Mouse (Mus musculus) intestine, embryonic 14.5 days (tissue): ENCODE results near the gene Grxcr1. TPM values are rescaled to one million over a fixed set of nuclear protein-coding genes. Genes with fewer than 3 reads are reported as not detected.

ENCODE experiments used
- ATAC-seq: fragments of 200-750 bp; cut with Nextera tagmentation; replicated peaks from 2 replicates; pipeline ENCODE4 v1.8.0; 2017; ENCODE audit warnings: low read depth, moderate number of reproducible peaks, moderate TSS enrichment, moderate library complexity; ENCODE audit not compliant: low FRiP score, low TSS enrichment
- DNase-seq: peaks from one replicate; pipeline ENCODE4 v3.0.0-alpha.2; 2018; ENCODE audit warnings: low spot score
- H3K27ac ChIP-seq: fragments of 300-500 bp; sonication (generic); 2 replicates; pipeline ENCODE4 v1.5.1; 2014; ENCODE audit warnings: low read depth, mild to moderate bottlenecking, control low read depth
- H3K27me3 ChIP-seq: fragments of 300-500 bp; sonication (generic); replicated peaks from 2 replicates; pipeline ENCODE4 v1.6.1; 2014; ENCODE audit warnings: low read length, control low read depth; ENCODE audit not compliant: control insufficient read depth, insufficient read depth
- H3K36me3 ChIP-seq: fragments of 300-500 bp; sonication (generic); 2 replicates; pipeline ENCODE4 v1.6.1; 2014; ENCODE audit warnings: low read length, control low read depth; ENCODE audit not compliant: control insufficient read depth, insufficient read depth
- H3K4me1 ChIP-seq: fragments of 300-500 bp; sonication (generic); replicated peaks from 2 replicates; pipeline ENCODE4 v1.6.1; 2014; ENCODE audit warnings: low read length, control low read depth, mixed read lengths; ENCODE audit not compliant: control insufficient read depth, insufficient read depth
- H3K4me2 ChIP-seq: fragments of 300-500 bp; sonication (generic); 2 replicates; pipeline ENCODE4 v1.6.1; 2014; ENCODE audit warnings: low read length
- H3K4me3 ChIP-seq: fragments of 300-500 bp; sonication (generic); 2 replicates; pipeline ENCODE4 v1.5.1; 2014; ENCODE audit warnings: low read depth, low read length, control low read depth, mixed read lengths
- H3K9ac ChIP-seq: fragments of 300-500 bp; sonication (generic); 2 replicates; pipeline ENCODE4 v1.6.1; 2014; ENCODE audit warnings: mild to moderate bottlenecking, low read length
- H3K9me3 ChIP-seq: fragments of 300-500 bp; sonication (generic); 2 replicates; pipeline ENCODE4 v1.6.1; 2016; ENCODE audit warnings: low read length, control low read depth; ENCODE audit not compliant: control insufficient read depth
- WGBS: fragments of 180-500 bp; shearing (Covaris S2); extraction: QIAGEN DNeasy Blood & Tissue Kit; methylation state at CpG from one replicate; pipeline ENCODE4 v1.1.7; 2014; 5-methylcytosine and 5-hydroxymethylcytosine counted together
- polyA plus RNA-seq: library from polyadenylated mRNA; unstranded; fragments of >200 nt; fragmentation: Nextera tagmentation; extraction: Ambion mirVana; gene quantifications from 2 replicates; pipeline ENCODE4 v1.2.1, GENCODE M21; 2014

Grxcr1 gene
- polyA plus RNA-seq, 1 experiment from 2014 or later = not detected

- no peak overlapping the region for H3K27ac ChIP-seq
- no peak overlapping the region for H3K4me3 ChIP-seq
- H3K36me3 ChIP-seq = no peaks in the 10 kb centered on the region
- H3K27me3 ChIP-seq = no peaks in the 10 kb centered on the region
- H3K9me3 ChIP-seq = no peaks in the 10 kb centered on the region
- no peak overlapping the region for H3K4me2 ChIP-seq
- no peak overlapping the region for H3K9ac ChIP-seq
- no peak for DNase-seq
- H3K4me1 ChIP-seq = no peaks in the 10 kb centered on the region
- ATAC-seq = no peak
- 50% methylated on average over 2 of the region's 2 CpGs for WGBS
Observed at GRCm38 (mm10) chr5:68020870-68021269, 10.8 kb upstream of the Grxcr1 start.

- Histone ChIP-seq H3K36me3 (no peaks in the 10 kb centered on the region), H3K4me3 (no peak overlapping the region), H3K9ac (no peak overlapping the region), H3K4me1 (no peaks in the 10 kb centered on the region), H3K27me3 (no peaks in the 10 kb centered on the region), H3K9me3 (no peaks in the 10 kb centered on the region), H3K4me2 (no peak overlapping the region), H3K27ac (no peak overlapping the region)
- WGBS = 81% methylated on average over 2 of the region's 2 CpGs
- ATAC-seq (no peak), DNase-seq (no peak)
Observed at GRCm38 (mm10) chr5:68026658-68027422, 4.8 kb upstream of the Grxcr1 start.

GRCm38 (mm10) chr5:68027474-68027873 is 4.2 kb upstream of the Grxcr1 start:
- WGBS = 71% methylated on average over 4 of the region's 4 CpGs
- H3K36me3 ChIP-seq = no peaks in the 10 kb centered on the region
- ATAC-seq = no peak

GRCm38 (mm10) chr5:68033345-68033744 is 1.7 kb downstream of the Grxcr1 start:
- 84% methylated on average over 2 of the region's 2 CpGs for WGBS

More at GRCm38 (mm10) chr5:68027474-68027873, 4.2 kb upstream of the Grxcr1 start:
- no peak overlapping the region for H3K9ac ChIP-seq
- no peaks in the 10 kb centered on the region for H3K4me1 ChIP-seq
- no peak overlapping the region for H3K4me2 ChIP-seq
- no peaks in the 10 kb centered on the region for H3K9me3 ChIP-seq
- no peak overlapping the region for H3K27ac ChIP-seq
- H3K4me3 ChIP-seq = no peak overlapping the region
- no peaks in the 10 kb centered on the region for H3K27me3 ChIP-seq
- no peak for DNase-seq

GRCm38 (mm10) chr5:68039077-68039476 is 7.4 kb downstream of the Grxcr1 start:
- Histone ChIP-seq H3K9ac (no peak overlapping the region), H3K9me3 (no peaks in the 10 kb centered on the region), H3K36me3 (no peaks in the 10 kb centered on the region), H3K4me2 (no peak overlapping the region), H3K4me1 (no peaks in the 10 kb centered on the region), H3K27ac (no peak overlapping the region), H3K4me3 (no peak overlapping the region), H3K27me3 (no peaks in the 10 kb centered on the region)
- ATAC-seq (no peak), DNase-seq (no peak)
- 69% methylated on average over 2 of the region's 2 CpGs for WGBS

More at GRCm38 (mm10) chr5:68033345-68033744, 1.7 kb downstream of the Grxcr1 start:
- Histone ChIP-seq H3K4me3 (no peak overlapping the region), H3K9ac (no peak overlapping the region), H3K27me3 (no peaks in the 10 kb centered on the region), H3K36me3 (no peaks in the 10 kb centered on the region), H3K9me3 (no peaks in the 10 kb centered on the region), H3K27ac (no peak overlapping the region), H3K4me1 (no peaks in the 10 kb centered on the region), H3K4me2 (no peak overlapping the region)
- DNase-seq (no peak), ATAC-seq (no peak)

GRCm38 (mm10) chr5:68043339-68043738 is 11.7 kb downstream of the Grxcr1 start:
- DNase-seq = no peak
- H3K4me3 ChIP-seq = no peak overlapping the region
- no peaks in the 10 kb centered on the region for H3K9me3 ChIP-seq
- no peaks in the 10 kb centered on the region for H3K36me3 ChIP-seq
- no peak overlapping the region for H3K9ac ChIP-seq
- H3K27ac ChIP-seq = no peak overlapping the region
- no peak for ATAC-seq
- H3K27me3 ChIP-seq = no peaks in the 10 kb centered on the region
- no peak overlapping the region for H3K4me2 ChIP-seq
- H3K4me1 ChIP-seq = no peaks in the 10 kb centered on the region
- 89% methylated on average over 5 of the region's 5 CpGs for WGBS

- ATAC-seq = no peak
- H3K36me3 ChIP-seq = no peaks in the 10 kb centered on the region
- H3K4me2 ChIP-seq = no peak overlapping the region
- no peak overlapping the region for H3K27ac ChIP-seq
- H3K9ac ChIP-seq = no peak overlapping the region
- WGBS = 57% methylated on average over 4 of the region's 4 CpGs
- no peaks in the 10 kb centered on the region for H3K27me3 ChIP-seq
- no peaks in the 10 kb centered on the region for H3K4me1 ChIP-seq
- no peaks in the 10 kb centered on the region for H3K9me3 ChIP-seq
- no peak overlapping the region for H3K4me3 ChIP-seq
- no peak for DNase-seq
Observed at GRCm38 (mm10) chr5:68048783-68049182, 17.1 kb downstream of the Grxcr1 start.

- ATAC-seq (no peak), DNase-seq (no peak)
- no peak overlapping the region for H3K4me3 ChIP-seq
- H3K9me3 ChIP-seq = no peaks in the 10 kb centered on the region
- no peak overlapping the region for H3K27ac ChIP-seq
- no peaks in the 10 kb centered on the region for H3K36me3 ChIP-seq
- no peaks in the 10 kb centered on the region for H3K4me1 ChIP-seq
- H3K9ac ChIP-seq = no peak overlapping the region
- H3K27me3 ChIP-seq = no peaks in the 10 kb centered on the region
- H3K4me2 ChIP-seq = no peak overlapping the region
- 51% methylated on average over 4 of the region's 4 CpGs for WGBS
Observed at GRCm38 (mm10) chr5:68049536-68049935, 17.9 kb downstream of the Grxcr1 start.

- H3K9ac ChIP-seq = no peak overlapping the region
- DNase-seq (no peak), ATAC-seq (no peak)
- WGBS = 65% methylated on average over 5 of the region's 5 CpGs
- no peaks in the 10 kb centered on the region for H3K9me3 ChIP-seq
- H3K4me1 ChIP-seq = no peaks in the 10 kb centered on the region
- H3K4me3 ChIP-seq = no peak overlapping the region
- H3K27me3 ChIP-seq = no peaks in the 10 kb centered on the region
- no peak overlapping the region for H3K4me2 ChIP-seq
- no peaks in the 10 kb centered on the region for H3K36me3 ChIP-seq
- H3K27ac ChIP-seq = no peak overlapping the region
Observed at GRCm38 (mm10) chr5:68051101-68051500, 19.5 kb downstream of the Grxcr1 start.
